Mouse (Mus musculus) spleen, adult 12 weeks (tissue): ENCODE measurements around the gene Armt1.

Source experiments
- DNase-seq: peaks from one replicate; pipeline ENCODE4 v3.0.0; 2022; ENCODE audit warnings: low spot score

Armt1 gene

DNA sequence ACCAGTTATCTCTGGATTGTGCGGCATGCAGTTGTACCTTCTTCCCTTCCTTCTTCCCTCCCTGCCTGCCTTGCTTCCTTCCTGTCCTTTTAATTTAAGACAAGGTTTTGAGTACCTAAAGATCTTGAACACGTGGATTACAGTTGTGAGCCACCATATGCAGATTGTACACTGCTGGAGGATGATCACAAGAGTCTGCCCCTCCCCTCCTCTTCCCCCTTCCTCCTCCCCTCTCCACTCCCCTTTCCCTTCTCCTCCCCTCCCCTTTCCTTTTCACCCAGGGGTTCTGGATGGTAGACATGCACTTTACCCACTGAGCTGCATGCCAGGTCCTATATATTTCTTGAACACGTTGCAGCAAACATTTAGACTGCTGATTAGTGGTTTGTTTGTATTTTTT, 3.1 kb downstream of the Armt1 start:
- DNase-seq = no peak

DNA sequence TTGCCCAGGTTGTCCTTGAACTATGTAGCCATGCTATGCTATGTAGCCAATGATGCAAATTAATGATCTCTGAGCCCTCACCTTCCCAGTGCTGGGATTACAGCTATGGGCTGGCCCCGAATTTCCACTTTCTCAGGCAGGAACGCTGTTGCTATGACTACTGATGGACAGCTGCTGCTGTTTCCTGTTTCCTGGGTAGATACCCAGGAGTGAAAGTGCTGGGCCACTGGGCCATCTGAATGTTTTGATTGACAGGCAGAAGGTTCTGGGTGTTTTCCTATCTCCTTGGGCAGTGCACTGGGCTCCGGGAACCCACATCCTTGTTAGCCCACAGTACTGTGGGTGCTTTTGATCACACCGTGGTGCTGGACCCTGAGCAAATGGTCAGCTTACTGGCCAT, 24.1 kb downstream of the Armt1 start:
- DNase-seq = no peak

DNA sequence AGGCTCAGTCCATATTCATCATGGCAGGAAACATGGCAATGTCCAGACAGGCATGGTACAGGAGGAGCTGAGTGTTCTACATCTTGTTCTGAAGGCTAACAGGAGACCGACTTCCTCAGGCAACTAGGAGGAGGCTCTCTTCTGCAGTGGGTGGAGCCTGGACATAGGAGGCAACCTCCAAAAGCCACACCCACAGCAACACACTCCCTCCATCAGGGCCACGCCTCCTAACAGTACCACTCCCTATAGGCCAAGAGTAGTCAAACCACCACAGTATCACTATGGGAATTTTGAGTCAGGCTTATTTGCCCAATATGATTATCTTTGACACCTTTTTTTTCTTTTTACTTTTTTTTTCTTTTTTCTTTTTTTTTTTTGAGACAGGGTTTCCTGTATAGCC, 27.9 kb downstream of the Armt1 start:
- no peak for DNase-seq

DNA sequence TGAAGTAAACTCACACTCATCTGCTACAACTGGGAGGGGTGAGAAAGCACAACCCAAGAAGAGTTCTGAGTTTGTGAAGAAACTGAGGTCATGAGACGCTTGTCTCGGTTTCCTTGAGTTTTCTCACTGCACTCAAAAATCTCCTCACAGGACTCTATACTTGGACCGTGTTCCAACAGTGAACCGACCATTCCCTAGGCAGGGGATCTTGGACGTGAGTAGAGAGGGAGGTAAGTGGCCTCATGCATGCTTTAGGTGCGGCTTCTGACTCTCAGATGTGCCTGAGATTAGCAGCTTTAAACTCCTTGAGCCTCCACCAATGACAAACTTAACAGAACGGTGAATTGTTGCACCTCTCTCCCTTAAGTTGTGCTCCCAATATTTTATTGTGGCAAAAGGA, 33.5 kb downstream of the Armt1 start:
- no peak for DNase-seq

DNA sequence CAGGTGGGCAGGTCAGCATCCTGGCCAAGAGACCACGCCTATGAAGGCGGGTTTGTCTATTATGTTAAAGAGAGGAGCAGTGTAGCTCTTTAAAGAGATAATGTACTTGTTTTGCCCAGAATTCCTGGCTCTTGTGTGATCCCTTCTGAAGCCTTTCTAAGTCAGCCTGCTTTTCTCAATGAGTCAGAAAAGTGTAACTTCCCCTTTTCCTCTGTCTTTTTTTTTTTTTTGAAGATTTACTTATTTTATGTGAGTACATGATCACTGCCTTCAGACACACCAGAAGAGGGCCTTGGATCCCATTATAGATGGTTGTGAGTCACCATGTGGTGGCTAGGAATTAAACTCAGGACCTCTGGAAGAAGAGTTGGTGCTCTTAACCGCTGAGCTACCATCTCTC, 37.1 kb downstream of the Armt1 start:
- no peak for DNase-seq

DNA sequence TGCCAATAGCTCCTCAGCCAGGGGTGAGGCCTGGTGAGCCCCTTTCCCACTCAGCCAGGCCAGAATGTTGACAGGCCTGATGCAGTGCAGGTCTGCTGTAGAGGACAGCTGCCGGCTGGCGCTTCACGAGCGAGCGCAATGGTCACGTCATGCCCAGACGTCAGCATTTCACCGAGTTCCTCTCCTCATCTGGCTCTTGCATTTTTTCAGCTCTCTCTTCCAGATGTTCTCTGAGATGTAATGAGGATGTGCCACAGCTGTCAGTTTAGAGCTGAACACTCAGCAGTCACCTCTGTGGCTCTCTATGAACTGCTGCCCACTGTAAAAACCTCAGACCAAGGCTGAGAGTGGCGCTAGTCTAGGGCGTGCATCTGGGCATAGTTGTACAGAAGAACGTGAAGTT, 41.3 kb downstream of the Armt1 start:
- DNase-seq = no peak

DNA sequence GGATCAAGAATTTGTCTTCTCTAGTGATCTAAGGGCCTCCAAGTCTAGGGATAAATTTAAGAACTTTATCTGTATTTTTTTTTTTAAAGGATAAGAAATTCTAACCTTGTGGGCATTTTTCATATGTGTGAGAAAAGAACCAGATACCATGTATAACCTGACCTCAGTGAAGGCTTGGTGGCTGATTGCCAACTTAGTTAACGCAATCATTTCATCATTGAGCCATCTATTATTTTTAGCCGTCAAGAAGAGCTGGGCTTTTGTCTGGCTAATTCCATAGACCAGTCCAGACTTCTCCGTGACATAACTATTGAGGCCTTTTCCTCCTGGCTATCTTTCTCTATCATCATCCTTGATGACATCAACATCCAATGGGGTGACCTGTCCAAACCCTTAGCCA, 43.2 kb downstream of the Armt1 start:
- DNase-seq = no peak

DNA sequence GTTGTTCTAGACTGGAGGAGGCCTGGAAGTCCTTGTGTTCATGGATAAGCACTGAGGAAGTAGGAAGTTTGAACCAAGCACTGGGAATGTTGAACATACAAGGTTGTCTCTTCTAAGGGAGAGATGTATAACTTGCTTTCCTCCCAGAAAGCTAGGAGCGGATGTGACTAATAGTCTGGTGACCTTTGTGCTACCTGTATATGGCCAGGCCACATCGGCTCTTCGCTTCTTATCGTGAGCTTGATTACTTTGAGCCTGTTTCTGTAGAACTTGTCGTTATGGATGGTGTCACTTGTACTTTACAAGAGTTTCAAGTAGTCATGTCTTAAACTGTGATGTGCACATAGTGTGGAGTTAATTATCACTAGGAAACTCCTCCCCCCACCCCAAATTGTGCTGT, 44.3 kb downstream of the Armt1 start:
- no peak for DNase-seq

DNA sequence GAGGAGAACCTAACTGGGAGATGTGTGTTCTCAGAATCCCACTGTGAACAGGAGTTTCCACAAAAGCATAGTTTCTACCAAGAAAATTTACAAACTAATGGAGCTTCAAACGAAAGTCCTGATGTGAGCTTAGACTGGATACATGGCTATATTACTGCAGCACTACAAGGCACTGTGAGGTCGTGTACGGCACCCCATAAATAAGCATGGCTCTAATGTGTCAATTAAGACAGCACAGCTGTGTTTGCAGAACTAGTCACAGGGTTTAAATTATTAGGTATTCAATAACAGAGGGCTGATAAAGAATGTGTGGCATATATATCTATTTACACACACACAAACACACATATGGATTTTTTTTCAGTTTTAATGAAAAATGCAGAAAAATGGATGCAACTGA, 48.7 kb downstream of the Armt1 start:
- DNase-seq = no peak

DNA sequence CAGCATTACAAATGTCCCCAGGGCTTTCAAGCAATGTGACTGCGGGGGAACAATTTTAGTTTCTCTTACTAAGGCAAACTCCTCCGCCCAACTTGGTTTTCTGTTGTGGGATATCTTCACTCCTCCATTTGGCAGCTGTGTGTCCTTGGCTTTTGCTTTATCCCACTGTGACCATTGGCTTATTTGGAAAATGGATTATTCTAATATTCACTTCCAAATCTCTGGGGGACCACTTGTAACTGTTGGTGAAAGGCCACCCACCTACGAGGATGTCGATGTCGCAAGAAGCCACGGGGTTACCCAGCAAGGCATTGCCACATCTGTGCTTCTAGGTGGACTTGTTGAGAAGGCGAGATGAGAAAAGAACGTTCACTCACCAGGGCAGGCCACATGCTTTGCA, 49.4 kb downstream of the Armt1 start:
- no peak for DNase-seq

DNA sequence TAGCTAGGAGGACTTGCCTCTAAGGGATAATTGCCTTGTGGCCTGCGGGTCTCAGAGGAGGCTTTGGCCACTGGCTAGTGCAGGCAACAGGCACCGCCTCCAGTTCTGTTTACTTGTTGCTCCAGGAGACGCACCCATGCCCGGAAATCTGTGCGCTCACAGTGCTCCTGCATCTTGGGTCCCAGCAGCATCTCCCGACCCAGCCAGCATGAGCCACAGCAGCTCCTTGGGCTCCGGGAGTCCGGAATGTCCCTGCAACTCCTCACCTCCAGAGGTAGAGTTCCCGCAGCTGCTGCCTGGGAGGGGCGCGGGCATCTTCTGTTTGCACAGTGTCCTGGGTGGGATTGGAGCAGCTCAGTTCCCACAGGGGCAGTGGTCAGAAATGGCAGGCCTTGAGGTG, 50.1 kb downstream of the Armt1 start, which contains the start of gene Ccdc170:
Ccdc170 (plus strand) TSS at position 148 of the 400 bp plus-strand sequence.
- no peak for DNase-seq

DNA sequence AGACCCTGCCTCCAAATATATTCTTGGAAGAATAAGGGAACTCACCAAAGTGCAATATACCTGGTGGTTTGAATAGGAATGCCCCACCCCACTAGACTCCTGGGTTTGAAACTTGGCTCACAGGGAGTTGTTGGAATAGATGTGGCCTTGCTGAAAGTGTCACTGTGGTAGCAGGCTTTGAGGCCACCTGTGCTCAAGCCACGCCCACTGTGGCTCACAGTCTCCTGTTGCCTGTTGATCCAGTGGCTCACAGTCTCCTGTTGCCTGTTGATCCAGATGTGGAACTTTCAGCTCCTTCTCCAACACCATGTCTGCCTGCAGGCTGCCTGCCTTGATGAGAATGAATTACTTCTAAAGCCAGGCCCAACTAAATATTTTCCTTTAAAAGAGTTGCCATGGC, 51.6 kb downstream of the Armt1 start:
- no peak for DNase-seq

DNA sequence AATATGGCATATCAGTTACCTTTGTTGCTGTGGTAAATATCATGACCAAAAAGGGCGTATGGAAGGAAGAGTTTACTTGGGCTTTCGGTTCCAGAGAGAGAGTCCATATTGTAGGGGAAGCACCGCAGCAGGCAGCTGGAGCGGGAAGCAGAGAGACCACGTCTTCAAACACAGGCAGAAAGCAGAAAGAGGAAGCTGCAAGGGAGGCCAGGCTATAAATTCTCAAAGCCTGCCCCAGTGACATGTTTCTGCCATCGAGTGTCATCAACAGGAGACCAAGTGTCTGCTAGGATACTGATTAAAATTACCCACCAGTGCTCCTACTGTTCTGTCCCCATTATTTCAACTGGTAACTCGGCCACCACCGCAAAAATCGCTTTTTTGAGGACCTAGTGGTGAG, 52.7 kb downstream of the Armt1 start:
- DNase-seq = no peak

DNA sequence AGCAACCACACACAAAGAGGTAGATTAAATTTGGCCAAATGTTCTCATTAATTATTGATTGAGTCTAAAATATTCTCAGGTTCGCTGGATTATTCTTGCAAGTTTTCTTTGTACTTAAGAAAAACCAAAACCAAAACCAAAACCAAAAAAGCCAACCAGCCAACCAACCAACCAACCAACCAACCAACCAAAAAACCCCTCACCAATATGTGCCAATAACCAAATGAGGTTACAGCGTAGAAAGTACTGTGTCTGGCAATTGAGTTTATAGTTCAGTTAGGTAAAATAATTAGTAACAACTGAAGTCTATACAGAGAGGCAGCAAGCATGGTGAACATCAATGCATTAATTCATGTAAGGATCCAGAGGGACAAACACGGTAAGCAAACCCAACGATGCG, 57.6 kb downstream of the Armt1 start:
- DNase-seq = no peak

DNA sequence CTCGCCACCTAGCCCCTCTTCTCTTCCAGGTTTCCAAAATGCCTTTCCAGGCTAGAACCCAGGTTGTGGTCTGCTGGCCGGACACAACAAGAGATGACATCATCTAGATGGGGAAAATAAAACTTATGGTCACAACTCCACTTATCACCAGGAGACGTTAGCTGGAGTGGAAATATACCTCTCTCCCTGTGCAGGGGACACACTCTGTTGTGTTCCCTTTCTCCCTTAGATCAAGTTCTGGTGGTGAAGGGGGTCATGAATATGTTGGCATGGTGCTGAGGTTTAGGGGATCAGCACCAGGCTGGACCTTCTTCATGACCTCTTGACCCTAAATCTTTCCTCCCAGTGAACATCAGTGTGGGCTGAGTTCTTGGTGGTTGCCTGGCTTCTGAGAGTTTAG, 59.0 kb downstream of the Armt1 start:
- DNase-seq = no peak

DNA sequence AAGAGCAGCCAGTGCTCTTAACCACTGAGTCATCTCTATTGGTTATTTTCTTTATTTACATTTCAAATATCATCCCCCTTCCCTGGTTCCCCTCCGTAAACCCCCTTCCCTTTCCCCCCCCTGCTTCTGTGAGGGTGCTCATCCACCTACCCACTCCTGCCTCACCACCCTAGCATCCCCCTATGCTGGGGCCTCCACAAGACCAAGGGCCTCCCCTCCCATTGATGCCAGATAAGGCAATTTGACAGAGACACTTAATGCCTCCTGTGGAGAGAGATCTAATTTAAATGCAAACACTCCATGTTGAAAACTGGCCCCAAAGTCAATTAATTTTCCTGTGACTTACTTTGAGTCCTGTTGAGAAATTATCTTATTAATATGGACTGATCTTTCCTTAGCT, 59.8 kb downstream of the Armt1 start:
- no peak for DNase-seq

DNA sequence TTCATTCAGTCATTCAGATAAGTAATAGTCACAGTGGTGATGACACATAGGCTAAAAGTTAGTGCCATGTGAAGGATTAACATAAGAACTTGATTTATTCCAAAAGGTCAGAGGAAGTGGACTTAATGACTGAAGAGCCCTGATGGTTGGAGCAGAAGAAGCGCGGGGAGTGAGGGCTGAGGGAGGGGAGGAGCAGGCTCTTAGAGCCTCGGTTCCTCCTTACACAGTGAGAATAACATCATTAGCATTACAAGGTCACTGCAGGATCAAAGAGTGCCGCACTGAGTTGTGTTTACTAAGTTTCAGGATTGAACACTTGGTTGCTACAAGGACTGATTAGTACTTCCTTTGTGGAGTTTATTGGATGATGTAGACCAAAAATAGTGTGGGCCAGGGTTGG, 60.6 kb downstream of the Armt1 start:
- DNase-seq = no peak

DNA sequence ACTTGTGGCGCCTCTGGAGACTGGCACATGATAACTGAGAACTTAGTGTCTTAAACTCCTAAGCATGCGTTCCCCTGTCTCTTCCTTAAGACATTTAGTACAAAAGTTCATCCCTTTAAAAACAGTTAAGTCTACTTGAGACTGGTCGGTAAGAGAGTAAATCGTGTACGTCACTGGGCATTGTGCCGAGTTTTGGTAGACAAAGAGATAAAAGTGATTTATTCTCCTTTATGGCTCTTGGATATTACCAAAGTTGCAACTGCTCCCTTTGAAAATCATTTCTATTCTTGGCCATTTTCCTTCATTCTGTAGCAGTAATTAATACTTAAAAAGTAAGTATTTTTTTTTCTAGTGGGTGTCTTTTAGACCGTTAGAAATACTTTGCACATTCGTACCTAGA, 71.0 kb downstream of the Armt1 start:
- no peak for DNase-seq
